Mouse (Mus musculus): ENCODE measurements at regions not wholly inside any gene's neighbourhood (a gene's known extent, or its start where the extent isn't known, plus 50 kb on each side); places are given as distances from the start of the nearest gene placed in this dataset.
A peak's percentile ranks its signal among the peaks of the same experiment; 100 is the strongest.
"Not testable (repeated sequence)": the region's sequence is repeated elsewhere in the genome, so short reads cannot be mapped to it uniquely, and the experiment has no call there.

DNA sequence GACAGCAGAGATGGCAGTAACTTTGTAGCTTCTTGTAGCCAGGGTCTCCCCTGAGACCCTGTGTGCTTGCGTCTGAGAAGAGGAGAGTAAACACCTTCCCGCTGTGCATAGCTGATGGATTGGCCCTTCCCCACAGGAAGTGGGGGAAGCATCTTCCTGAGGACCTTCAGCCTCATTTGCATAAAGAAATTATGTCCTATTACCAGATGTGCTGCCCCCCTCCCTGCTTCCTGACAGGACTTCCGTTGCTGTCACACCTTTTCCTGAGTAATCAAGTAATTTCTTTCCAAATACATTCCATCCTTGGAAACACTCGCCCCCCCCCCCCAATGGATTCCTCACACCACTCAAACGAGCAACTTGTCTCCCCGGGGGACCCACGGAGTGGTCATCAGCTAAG, 77.5 kb upstream of the Med13l start:
- no peak for DNase-seq (ENCODE audit: low spot score in 2 of 2)

DNA sequence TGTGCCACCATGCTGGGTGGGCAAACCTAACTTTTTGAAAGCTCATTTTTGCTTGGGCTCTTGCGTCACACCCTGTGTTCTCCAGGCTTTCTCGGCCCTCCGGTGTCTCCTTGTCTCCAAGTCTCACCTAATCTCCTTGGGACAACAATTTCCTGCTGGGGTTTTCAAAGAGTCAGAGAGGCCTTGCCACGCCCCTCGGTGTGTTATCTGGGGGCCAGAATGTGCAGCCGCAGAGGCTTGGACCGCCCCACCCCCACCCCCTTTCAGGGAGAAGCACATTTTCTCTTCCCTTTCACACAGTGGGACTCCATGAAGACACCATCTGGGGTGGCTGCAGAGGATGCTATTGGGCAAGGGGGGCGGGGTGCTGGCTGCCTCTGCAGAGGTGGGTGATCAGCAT, 76.9 kb upstream of the Med13l start:
- DNase-seq (ENCODE audit: low spot score in 2 of 2), result no peak

DNA sequence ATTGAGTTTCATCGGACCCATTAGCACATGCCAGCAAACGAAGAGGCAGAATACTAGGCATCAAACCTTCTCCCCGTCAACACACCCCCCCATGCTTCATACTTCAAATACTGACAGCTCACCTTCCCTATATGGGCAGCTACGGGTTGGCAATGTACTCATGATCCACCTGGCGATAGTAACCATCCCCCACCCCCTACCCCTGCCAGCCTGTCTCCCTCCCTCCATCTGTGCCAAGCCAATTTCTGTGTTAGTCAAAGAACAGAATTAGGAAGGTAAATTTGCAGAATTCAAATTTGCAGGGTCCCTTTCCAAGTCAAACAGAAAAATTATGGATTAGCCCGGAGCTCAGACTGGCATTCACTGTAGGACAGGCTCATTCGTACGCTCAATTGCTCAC, 75.3 kb upstream of the Med13l start:
- DNase-seq (ENCODE audit: low spot score in 2 of 2), result no peak

DNA sequence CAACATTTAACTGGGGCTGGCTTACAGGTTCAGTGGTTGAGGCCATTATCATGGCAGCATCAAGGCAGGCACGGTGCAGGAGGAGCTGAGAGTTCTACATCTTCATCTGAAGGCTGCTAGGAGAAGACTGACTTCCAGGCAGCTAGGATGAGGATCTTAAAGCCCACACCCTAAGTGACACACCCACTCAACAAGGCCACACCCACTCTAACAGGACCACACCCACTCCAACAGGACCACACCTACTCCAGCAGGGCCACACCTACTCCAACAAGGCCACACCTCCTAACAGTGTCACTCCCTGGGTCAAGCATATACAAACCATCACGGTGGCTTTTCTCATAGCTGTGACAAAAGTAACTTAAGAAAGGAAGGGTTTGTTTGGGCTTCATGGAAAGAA, 68.0 kb upstream of the Med13l start:
- DNase-seq (ENCODE audit: low spot score in 2 of 2), result not testable (repeated sequence)

DNA sequence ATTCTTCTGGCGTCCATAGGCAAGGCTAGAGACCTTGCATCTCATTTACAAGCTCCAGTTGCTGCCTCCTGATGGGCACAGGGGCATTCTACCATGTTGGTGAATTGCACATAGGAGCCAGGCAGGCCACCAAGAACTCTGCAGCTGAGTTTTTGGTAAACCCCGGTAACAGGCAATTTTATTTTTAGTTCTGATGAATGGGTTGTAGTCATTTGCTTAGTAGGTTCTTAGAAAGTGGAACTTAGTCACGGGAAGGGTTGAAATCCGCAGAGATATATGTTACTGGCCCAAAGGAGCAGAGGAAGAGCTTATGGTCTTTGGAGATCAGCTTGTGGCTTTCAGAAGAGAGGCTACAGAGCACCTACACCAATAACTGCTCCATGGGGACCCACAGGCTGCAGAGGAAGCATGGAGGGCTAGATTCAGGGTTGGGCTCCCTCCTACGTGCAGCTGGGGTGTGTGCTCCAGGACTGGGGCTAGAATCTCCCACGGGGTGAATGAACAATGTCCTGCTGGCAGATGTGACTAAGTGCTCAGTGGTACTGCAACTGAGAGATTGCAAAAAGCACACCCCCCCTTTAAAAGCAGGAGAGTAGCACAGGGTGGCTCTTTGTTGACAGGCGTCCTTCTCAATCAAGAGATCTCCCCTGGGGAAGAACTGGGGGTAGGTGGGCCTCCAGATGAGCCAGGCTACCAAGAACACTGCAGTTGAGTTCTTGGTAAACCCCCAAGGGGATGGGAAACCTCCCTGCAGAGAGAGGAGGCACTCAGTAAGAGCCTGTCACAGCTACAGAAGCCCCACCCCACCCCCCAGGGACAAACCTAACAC, 65.6 kb upstream of the Med13l start:
- no peak for DNase-seq (ENCODE audit: low spot score in 2 of 2)

DNA sequence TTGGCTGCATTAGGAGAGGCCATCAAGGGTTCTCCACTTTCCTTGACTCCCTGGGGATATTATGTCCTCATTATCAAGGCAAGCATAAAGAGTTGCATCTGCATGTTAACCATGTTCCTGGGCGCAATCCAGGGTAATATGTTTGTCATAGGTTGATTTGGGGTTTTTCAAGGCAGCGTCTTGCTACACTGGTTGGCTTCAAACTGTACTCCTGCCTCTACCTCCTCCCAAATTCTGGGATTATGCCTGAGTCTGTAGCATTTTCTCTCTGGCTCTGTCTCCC, 65.1 kb upstream of the Med13l start:
- DNase-seq (ENCODE audit: low spot score in 2 of 2), result no peak

DNA sequence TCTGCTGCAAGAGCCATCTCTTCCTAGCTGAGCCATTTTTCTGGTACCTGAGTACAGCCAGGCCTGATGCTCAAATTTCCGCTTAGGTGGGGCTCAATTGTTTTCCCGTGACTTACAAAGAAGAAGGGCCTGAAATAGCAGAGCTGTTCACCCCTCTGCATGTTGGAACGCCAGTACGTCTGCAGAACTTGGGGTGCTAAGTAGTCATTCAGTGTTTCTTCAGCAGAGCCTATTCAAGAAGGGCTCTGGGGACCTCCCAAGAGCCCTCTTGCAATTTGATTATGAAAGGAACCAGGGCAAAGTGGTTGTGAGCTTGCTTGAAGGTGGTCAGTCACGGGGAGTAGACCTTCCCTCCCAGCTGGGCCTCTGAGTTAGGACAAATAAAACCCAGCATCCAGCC, 58.9 kb upstream of the Med13l start:
- no peak for DNase-seq (ENCODE audit: low spot score in 2 of 2)

DNA sequence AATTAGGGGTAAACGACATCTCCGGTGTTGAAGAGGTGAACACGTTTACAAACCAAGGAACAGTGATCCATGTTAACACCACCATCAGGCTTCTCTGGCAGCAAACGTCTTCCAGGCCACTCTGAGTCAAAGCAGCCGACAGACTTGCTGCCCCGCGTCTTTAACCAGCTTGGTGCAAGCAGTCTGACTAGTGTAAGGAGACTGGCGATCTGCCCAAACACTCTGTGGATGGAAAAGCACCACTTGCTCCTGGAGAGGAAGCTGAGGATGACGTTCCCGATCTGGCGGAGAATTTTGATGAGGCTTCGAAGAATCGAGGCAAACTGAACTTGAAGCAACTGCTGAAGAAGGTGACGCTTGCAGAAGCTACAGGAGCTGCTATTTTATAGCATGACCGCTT, 57.5 kb upstream of the Med13l start:
- DNase-seq (ENCODE audit: low spot score in 2 of 2), result peak in 1 of 2 experiments; percentile 26

DNA sequence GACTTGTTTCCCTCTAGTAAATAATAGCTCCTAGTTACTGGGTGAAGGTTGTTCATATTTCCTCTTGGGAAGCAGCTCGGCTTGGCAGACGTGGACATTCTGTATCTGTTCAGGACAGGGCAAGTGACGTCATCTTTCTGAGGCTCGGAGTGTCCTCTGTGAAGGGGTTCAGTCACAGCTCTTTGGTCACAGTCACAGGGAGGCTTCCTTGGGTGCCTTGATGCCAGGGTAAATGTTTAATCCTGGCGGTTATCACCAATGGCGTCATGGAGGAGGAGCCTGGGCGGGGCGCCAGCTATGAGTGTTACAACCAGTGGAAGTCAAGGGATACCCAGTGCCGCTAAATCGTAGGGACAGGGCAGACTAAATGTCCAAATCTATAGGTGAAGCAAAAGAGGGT, 56.3 kb upstream of the Med13l start:
- no peak for DNase-seq (ENCODE audit: low spot score in 2 of 2)

DNA sequence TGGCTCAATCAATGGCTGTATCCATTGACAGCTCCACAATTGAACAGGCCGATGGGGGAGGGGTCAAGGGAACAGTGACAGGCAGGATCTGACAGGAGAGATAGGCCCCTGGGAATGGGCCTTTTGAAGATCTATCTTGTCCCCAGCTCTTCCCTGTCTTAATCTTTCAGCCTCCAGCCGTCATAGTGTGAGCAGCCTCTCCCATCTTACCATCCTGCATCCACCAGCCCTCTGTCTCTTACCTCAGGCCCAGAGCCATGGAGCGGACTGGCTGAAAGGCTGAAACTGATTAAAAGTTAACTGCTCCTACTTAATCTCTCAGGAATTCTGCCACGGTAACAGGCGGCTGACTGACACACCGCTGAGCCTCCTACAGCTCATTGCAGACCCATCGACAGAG, 55.6 kb upstream of the Med13l start:
- DNase-seq (ENCODE audit: low spot score in 2 of 2), result no peak

DNA sequence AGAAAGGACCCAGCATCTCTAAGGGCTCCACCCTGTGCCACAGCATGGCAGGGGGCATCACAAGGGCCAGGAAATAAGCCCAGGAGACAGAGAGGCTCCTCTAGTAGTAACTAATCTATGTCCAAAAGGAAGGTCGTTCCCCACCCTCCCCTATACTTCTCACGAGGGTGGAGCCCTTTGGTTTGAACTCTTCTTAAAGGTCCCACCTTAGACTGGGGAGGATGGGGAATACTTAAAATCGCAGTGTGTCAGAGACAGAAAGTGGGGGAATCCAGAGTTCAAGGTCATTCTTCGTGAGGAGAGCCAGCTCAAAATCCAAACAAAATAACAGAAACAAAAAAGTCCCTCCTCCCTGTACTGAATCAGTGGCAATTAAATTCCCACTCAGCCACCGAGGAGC, 50.6 kb upstream of the Med13l start:
- no peak for DNase-seq (ENCODE audit: low spot score in 2 of 2)

Small RNAs in the stretch of these regions (microRNA-seq; reads per million reads assigned to microRNA genes)
- 0 reads per million in 2 experiments for gene Gm26455
